Mouse (Mus musculus) neural tube, embryonic 15.5 days (tissue): ENCODE measurements at regions not wholly inside any gene's neighbourhood (a gene's known extent, or its start where the extent isn't known, plus 50 kb on each side); places are given as distances from the start of the nearest gene placed in this dataset.

Experiments used
- ATAC-seq: fragments of 200-750 bp; cut with Nextera tagmentation; 2 replicates; pipeline ENCODE4 v1.8.0; 2017; ENCODE audit warnings: mild to moderate bottlenecking, moderate TSS enrichment, moderate library complexity; ENCODE audit not compliant: low FRiP score
- H3K27ac ChIP-seq: fragments of 300-500 bp; sonication (generic); replicated peaks from 2 replicates; pipeline ENCODE4 v1.5.1; 2015; ENCODE audit warnings: mild to moderate bottlenecking, inconsistent platforms
- H3K27me3 ChIP-seq: fragments of 300-500 bp; sonication (generic); replicated peaks from 2 replicates; pipeline ENCODE4 v1.6.1; 2015; ENCODE audit warnings: inconsistent platforms
- H3K36me3 ChIP-seq: fragments of 300-500 bp; sonication (generic); 2 replicates; pipeline ENCODE4 v1.6.1; 2015; ENCODE audit warnings: inconsistent platforms
- H3K4me1 ChIP-seq: fragments of 300-500 bp; sonication (generic); 2 replicates; pipeline ENCODE4 v1.6.1; 2015; ENCODE audit warnings: inconsistent platforms
- H3K4me2 ChIP-seq: fragments of 300-500 bp; sonication (generic); 2 replicates; pipeline ENCODE4 v1.6.1; 2015; ENCODE audit warnings: inconsistent platforms, mild to moderate bottlenecking, moderate library complexity
- H3K4me3 ChIP-seq: fragments of 300-500 bp; sonication (generic); replicated peaks from 2 replicates; pipeline ENCODE4 v1.5.1; 2015; ENCODE audit warnings: mild to moderate bottlenecking, inconsistent platforms
- H3K9ac ChIP-seq: fragments of 300-500 bp; sonication (generic); replicated peaks from 2 replicates; pipeline ENCODE4 v1.6.1; 2015; ENCODE audit warnings: mild to moderate bottlenecking, inconsistent platforms
- H3K9me3 ChIP-seq: fragments of 300-500 bp; sonication (generic); replicated peaks from 2 replicates; pipeline ENCODE4 v1.6.1; 2016; ENCODE audit warnings: inconsistent platforms
- WGBS: fragments of 180-500 bp; shearing (Covaris S2); methylation state at CpG from one replicate; pipeline ENCODE4 v1.1.7; 2015; ENCODE audit warnings: mixed read lengths; 5-methylcytosine and 5-hydroxymethylcytosine counted together

DNA sequence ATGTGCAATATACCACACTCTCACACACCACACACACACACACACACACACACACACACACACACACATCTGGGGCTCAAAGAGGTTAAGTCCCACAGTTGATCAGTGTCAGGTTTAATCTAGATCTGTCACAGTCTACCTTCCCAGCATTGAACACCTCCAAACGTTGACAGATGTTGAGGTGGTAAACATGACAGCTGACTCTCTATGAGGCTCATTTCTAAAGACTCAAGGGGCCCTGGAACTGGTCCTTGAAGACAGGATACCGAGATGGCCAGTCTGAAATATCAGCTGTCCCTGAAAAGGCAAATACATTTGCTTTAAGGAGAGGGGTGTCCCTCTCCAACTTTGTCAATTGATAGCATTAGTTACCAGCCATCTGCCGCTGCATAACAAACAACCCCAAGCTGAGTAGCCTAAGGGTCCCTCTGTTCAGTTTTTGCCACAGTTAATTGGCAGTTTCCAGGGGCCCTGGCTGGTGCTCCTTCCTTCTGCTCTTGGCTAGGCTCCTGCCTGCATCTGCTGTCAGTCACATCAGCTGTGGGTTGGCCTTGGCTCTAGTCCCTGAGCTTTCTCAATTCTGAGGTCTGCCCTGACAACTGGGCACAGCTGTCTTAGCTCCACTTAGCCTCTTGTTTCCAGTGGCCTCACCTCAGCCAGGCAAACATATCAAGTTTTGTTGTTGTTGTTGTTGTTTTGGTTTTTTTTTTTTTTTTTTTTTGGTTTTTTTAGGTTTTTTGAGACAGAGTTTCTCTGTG is 73.5 kb upstream of the Ctnnb1 start:
- H3K27ac ChIP-seq: no peak overlapping the region
- H3K9ac ChIP-seq: no peak overlapping the region
- H3K27me3 ChIP-seq: no peaks in the 10 kb centered on the region
- H3K4me2 ChIP-seq: no peak overlapping the region
- no peak for ATAC-seq
- no peaks in the 10 kb centered on the region for H3K9me3 ChIP-seq
- no peak overlapping the region for H3K4me3 ChIP-seq
- H3K4me1 ChIP-seq: peaks cover 20% of the 10 kb centered on the region
- H3K36me3 ChIP-seq: no peaks in the 10 kb centered on the region
- WGBS: 37% methylated on average over 3 of the region's 3 CpGs

DNA sequence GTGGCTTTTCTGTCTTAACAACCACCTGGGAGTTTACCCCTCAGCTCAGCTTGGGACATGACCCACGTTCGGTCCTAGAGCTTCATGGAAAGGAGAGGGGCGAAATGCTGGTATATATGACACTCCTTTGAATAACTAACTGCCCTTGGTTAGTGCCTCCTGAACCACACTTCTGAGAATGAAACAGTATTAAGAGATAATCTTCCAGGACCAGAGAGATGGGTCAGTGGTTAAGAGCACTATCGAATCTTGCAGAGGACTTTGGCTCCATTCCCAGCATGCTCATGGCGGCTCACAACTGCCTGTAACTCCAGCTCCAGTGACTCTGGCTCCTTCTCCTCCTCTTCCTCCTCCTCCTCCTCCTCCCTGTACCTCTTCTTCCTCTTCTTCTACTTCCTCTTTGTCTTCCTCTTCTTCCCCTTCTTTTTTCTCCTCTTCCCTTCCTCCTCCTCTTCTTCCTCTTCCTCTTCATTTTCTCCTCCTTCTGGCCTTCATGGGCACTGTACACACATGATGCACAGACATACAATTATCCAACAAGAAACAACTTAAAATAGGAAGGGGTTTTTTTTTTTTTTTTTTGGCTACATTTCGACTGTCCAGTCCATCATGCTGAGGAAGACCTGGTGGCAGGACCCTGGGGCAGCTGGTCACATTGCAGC is 71.0 kb upstream of the Ctnnb1 start:
- H3K27ac ChIP-seq: no peak overlapping the region
- no peak overlapping the region for H3K9ac ChIP-seq
- no peak for ATAC-seq
- no peaks in the 10 kb centered on the region for H3K27me3 ChIP-seq
- H3K4me1 ChIP-seq: peaks cover 30% of the 10 kb centered on the region
- no peaks in the 10 kb centered on the region for H3K36me3 ChIP-seq
- no peak overlapping the region for H3K4me2 ChIP-seq
- H3K4me3 ChIP-seq: no peak overlapping the region
- no peaks in the 10 kb centered on the region for H3K9me3 ChIP-seq
- 91% methylated on average over 6 of the region's 6 CpGs for WGBS

DNA sequence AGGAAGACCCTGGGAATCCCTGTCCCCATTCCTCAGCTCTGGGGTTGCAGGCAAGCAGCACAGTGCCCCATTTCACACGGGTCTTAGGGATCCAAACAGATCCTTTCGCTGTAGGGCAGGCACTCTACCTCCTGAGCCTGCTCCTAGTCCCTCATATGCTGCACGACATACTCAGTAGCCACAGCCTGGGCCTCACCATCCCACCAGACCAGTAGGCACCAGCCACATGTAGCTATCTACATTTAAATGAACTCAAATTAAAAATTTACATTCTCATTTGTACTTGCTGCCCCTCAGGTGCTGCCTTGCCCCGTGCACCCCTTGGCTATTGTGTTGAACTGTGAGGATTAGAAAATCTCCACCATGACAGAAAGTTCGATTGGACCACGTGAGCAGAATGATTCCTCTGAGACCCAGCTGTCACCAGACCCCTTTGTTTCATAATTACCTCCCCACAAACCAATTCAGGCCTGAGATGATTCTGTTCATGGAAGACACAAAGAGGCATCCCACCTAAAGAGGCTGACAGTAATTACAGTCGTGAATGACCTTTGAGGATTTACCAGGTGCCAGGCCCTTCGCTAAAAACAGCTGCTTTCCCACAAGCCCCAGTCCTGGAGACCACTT is 67.9 kb upstream of the Ctnnb1 start:
- no peak overlapping the region for H3K9ac ChIP-seq
- no peak for ATAC-seq
- H3K4me2 ChIP-seq: no peak overlapping the region
- H3K27ac ChIP-seq: no peak overlapping the region
- 32% methylated on average over 8 of the region's 8 CpGs for WGBS
- H3K4me3 ChIP-seq: no peak overlapping the region
- H3K36me3 ChIP-seq: no peaks in the 10 kb centered on the region
- H3K4me1 ChIP-seq: peaks cover 24% of the 10 kb centered on the region
- no peaks in the 10 kb centered on the region for H3K9me3 ChIP-seq
- H3K27me3 ChIP-seq: 0 out of 2 replicates have a peak, but pooled peaks cover 3% of the 10 kb centered on the region

DNA sequence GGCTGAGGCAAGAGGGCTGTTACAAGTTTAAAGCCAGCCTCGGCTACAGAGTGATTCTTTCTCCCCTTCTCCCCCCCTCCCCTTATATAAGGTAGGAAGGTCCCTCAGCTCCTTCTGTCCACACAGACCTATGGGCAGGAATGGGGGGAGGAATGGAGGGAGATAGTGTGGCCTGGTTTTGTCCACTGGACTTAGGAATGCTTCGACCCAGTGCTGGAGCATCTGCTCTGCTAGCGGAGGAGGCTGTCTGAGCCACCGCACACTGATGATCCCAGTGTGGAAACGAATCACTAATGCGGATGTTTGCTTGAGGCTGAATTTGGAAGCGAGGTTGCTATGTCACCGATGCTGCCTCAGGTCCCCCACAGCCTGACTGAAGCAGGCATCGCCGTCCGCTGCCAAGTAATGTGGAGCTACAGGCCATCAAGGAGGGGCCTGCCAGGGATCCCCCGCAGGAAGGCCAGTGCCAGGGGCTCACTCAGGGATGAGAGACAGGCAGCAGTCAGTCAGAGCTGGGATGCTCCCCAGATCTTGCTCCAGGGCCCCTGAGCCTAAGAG is 67.1 kb upstream of the Ctnnb1 start:
- H3K4me1 ChIP-seq: peaks cover 29% of the 10 kb centered on the region
- H3K27me3 ChIP-seq: 0 out of 2 replicates have a peak, but pooled peaks cover 3% of the 10 kb centered on the region
- H3K9me3 ChIP-seq: no peaks in the 10 kb centered on the region
- WGBS: 26% methylated on average over 12 of the region's 12 CpGs
- no peak overlapping the region for H3K4me2 ChIP-seq
- no peak overlapping the region for H3K4me3 ChIP-seq
- ATAC-seq: no peak
- no peak overlapping the region for H3K9ac ChIP-seq
- H3K36me3 ChIP-seq: no peaks in the 10 kb centered on the region
- H3K27ac ChIP-seq: no peak overlapping the region

DNA sequence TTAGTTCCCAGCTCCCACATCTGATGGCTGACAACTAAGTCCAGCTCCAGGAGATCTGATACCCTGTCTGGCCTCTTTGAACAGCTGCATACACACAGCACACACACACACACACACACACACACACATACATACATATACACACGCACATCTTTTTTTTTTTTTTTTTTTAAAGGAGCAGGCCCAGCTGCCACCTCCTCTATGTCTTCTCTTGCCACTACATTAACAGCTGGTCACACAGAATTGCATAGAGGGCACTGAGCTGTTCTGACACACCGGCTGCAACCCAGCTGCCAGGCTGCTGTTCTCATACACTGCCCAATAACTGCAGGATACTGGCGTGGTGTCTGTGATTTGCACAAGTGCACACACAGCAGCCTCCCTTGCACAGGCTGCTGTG is 64.6 kb upstream of the Ctnnb1 start:
- Histone ChIP-seq H3K4me2 (no peak overlapping the region), H3K27me3 (0 out of 2 replicates have a peak, but pooled peaks cover 3% of the 10 kb centered on the region), H3K4me3 (no peak overlapping the region), H3K27ac (no peak overlapping the region), H3K9ac (no peak overlapping the region), H3K36me3 (no peaks in the 10 kb centered on the region), H3K4me1 (peaks cover 40% of the 10 kb centered on the region), H3K9me3 (no peaks in the 10 kb centered on the region)
- 53% methylated on average over 3 of the region's 3 CpGs for WGBS
- no peak for ATAC-seq

DNA sequence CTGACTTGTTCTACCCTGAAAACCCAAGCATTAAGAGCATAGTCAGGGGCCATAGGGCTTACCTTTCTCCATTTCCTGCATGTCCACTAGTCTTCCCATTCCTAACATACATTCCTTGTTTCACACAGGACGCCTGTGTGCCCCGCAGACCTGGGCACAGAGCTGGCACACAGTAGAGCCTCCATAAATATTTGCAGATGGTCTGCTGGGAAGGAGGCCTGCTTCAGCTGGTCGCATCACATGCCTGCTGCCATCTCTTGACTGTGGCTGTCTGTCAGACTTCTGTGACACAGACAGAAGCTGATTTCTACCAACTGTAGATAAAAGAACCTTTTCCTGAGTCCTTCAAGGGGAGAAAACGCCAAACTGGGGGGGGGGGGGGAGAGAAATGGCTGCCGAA is 62.8 kb upstream of the Ctnnb1 start:
- Histone ChIP-seq H3K4me2 (no peak overlapping the region), H3K9me3 (no peaks in the 10 kb centered on the region), H3K9ac (no peak overlapping the region), H3K4me3 (no peak overlapping the region), H3K27ac (0 out of 2 replicates have a peak overlapping the region, but pooled peaks have one; percentile 18), H3K4me1 (peaks cover 50% of the 10 kb centered on the region), H3K27me3 (0 out of 2 replicates have a peak, but pooled peaks cover 3% of the 10 kb centered on the region), H3K36me3 (no peaks in the 10 kb centered on the region)
- 29% methylated on average over 5 of the region's 5 CpGs for WGBS
- no peak for ATAC-seq

DNA sequence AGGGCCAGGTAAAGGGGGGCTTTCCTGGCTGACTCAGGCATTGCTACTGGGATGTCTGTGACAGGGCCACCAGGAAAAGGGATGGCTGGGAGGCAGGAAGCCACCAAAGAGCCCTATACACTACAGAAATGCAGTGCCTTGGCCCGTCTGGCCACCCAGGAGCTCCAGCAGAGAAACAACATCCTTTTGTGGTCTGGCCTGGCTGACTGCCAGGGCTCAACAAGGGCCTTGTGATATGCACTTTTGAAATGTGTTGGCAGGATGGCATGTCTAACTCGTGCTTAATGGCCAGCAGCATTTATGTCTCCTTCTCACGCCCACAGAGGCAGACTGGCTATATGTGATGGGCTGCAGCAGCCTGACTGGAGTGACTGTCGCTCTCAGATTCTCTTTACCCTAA is 62.3 kb upstream of the Ctnnb1 start:
- H3K36me3 ChIP-seq: no peaks in the 10 kb centered on the region
- H3K9me3 ChIP-seq: no peaks in the 10 kb centered on the region
- no peak overlapping the region for H3K4me2 ChIP-seq
- whole genome bisulfite sequencing: 27% methylated on average over 4 of the region's 4 CpGs
- no peak overlapping the region for H3K9ac ChIP-seq
- 0 out of 2 replicates have a peak, but pooled peaks cover 3% of the 10 kb centered on the region for H3K27me3 ChIP-seq
- no peak for ATAC-seq
- 0 out of 2 replicates have a peak overlapping the region, but pooled peaks have one; percentile 18 for H3K27ac ChIP-seq
- H3K4me3 ChIP-seq: no peak overlapping the region
- peaks cover 46% of the 10 kb centered on the region for H3K4me1 ChIP-seq

DNA sequence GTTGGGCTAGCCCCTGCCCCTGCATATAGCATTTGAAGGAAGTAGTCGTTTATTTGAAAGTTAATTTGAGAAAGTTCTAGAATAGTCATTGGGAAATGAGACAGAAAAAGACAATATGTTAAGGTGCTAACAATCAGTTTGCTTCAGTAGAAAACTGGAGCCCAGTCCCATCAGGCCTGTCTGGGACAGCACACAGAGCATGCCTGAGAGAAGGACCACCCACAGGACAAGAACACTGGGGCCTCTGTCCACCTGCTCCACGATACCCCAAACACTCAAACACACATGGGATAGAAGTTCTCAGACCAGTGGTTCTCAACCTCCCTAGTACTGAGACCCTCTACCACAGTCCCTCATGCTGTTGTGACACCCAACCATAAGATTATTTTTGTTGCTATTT is 61.2 kb upstream of the Ctnnb1 start:
- ATAC-seq: no peak
- no peak overlapping the region for H3K4me3 ChIP-seq
- H3K9ac ChIP-seq: no peak overlapping the region
- no peak overlapping the region for H3K4me2 ChIP-seq
- H3K9me3 ChIP-seq: no peaks in the 10 kb centered on the region
- WGBS: 76% methylated on average over 2 of the region's 2 CpGs
- H3K27ac ChIP-seq: no peak overlapping the region
- H3K27me3 ChIP-seq: 0 out of 2 replicates have a peak, but pooled peaks cover 3% of the 10 kb centered on the region
- H3K4me1 ChIP-seq: peaks cover 39% of the 10 kb centered on the region
- H3K36me3 ChIP-seq: no peaks in the 10 kb centered on the region

DNA sequence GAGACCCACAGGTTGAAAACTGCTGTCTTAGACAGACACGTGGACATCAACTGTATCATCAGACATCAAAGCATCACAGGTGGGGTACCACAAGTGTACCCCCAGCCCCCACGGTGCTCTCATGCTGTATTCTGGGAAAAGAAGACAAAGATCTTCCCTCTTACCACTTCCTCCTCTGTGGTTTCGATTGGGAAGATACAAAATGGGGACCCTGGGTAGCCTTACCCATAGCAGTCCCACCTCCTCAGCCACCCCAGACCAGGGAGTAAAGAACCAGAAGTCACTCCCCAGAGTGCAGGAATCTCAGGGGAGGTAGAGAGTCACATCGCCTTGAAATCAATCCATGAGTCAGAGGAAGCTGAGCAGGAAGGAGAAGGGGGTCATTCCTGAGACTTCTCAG is 60.7 kb upstream of the Ctnnb1 start:
- H3K27ac ChIP-seq: no peak overlapping the region
- H3K4me1 ChIP-seq: peaks cover 39% of the 10 kb centered on the region
- H3K9ac ChIP-seq: no peak overlapping the region
- no peak for ATAC-seq
- H3K4me3 ChIP-seq: no peak overlapping the region
- H3K36me3 ChIP-seq: no peaks in the 10 kb centered on the region
- no peaks in the 10 kb centered on the region for H3K9me3 ChIP-seq
- WGBS: 77% methylated on average over 4 of the region's 4 CpGs
- H3K4me2 ChIP-seq: no peak overlapping the region
- H3K27me3 ChIP-seq: 0 out of 2 replicates have a peak, but pooled peaks cover 3% of the 10 kb centered on the region

DNA sequence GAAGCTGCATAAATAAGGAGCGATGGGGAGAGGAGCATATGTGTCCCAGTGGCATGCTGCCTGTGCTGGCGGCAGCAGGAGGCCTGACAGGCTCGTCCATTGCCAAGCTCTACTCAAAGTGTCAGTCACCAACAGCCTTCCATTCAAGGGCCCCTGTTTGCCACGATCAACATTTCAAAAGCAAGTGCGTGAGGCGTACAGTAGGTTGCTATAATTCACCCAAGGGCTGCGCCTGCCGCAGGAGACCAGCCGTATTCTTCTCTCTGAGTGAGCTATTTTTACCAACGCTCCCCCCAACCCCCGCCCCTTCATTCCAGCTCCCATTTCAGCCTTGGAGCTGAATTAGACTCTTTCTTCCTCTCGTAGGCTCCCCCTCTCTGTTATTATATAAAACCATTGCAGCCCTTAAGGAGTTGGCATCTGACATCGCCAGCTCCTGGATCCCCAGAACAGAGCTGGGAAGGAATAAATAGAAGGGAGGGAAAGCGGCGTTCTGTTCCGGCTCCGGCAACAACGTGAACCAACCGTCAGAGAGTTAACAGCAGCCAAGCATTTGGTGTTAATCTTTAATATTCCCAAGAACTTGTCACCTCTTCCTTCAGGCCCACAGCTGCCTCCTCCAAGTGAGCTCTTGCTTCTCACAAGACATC is 59.5 kb upstream of the Ctnnb1 start:
- H3K4me2 ChIP-seq: peak overlapping the region; percentile 41
- no peaks in the 10 kb centered on the region for H3K9me3 ChIP-seq
- H3K9ac ChIP-seq: no peak overlapping the region
- H3K27me3 ChIP-seq: no peaks in the 10 kb centered on the region
- peak overlapping the region; percentile 63 for H3K27ac ChIP-seq
- peaks cover 37% of the 10 kb centered on the region for H3K4me1 ChIP-seq
- 14% methylated on average over 19 of the region's 19 CpGs for WGBS
- peak; percentile 64 for ATAC-seq
- no peak overlapping the region for H3K4me3 ChIP-seq
- no peaks in the 10 kb centered on the region for H3K36me3 ChIP-seq

DNA sequence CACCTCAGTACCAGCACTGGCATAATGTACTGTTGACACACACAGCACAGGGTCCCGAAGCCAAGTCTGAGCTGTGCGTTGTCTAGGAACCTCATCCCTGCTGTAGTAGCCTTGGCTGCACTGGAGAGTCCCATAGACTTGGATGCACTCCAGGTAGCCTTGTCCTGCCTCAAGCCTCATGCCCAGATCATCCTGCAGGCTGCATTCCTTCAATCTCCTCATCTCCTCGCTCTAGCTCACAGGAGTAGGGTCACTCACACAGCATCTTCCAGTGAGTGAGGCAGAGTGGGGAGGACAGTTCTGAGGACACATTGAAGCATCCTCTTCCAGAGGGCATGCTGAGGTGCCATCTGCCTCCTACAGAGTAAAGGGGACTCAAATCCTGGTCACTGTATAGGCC is 55.7 kb upstream of the Ctnnb1 start:
- no peaks in the 10 kb centered on the region for H3K9me3 ChIP-seq
- 93% methylated on average over 3 of the region's 3 CpGs for WGBS

More for the DNA sequence above, 55.7 kb upstream of the Ctnnb1 start:
- Histone ChIP-seq H3K4me1 (peaks cover 24% of the 10 kb centered on the region), H3K36me3 (no peaks in the 10 kb centered on the region), H3K27ac (no peak overlapping the region), H3K9ac (no peak overlapping the region), H3K4me3 (no peak overlapping the region), H3K4me2 (no peak overlapping the region), H3K27me3 (no peaks in the 10 kb centered on the region)
- ATAC-seq: no peak
